ENCODE assay signal across 22 mouse cellular contexts in genomic region chr1:77637025-77637424, GRCm38 (mm10).
A peak's percentile ranks its signal among the peaks of the same experiment; 100 is the strongest.
DNase-seq lines count a peak whose midpoint lies in the region; ATAC-seq and TF ChIP-seq lines count a peak whose summit lies in the region.
"Had no signal": no experiment of that assay in that cellular context is flagged by ENCODE, and none has a peak within 500 bp of the region (broad histone marks: within the 10 kb centered on the region; RNA-seq: fewer than 3 reads in every experiment).

No protein-coding gene starts in this region.

- peak; percentile 16; the same call in 1 of the 2 replicates for TF ChIP-seq CTCF in forebrain, postnatal 0 days (IDR thresholded peaks at IDR 0.05; ENCODE audit: low read depth)
- TF ChIP-seq CTCF in layer of hippocampus, adult 2 months (conservative IDR thresholded peaks at IDR 0.05) = peak; percentile 51

- 96% methylated on average over 3 of the region's 3 CpGs for WGBS in forebrain, postnatal 0 days
- WGBS in forebrain, embryonic 13.5 days = 92% methylated on average over 3 of the region's 3 CpGs

- peaks cover 4% of the 10 kb centered on the region; the same call in 1 of the 2 replicates for H3K4me1 ChIP-seq in forebrain, postnatal 0 days (ENCODE audit: insufficient read depth)
- peaks cover 6% of the 10 kb centered on the region for H3K4me1 ChIP-seq in forebrain, embryonic 13.5 days
- H3K4me1 ChIP-seq: hindbrain, embryonic 15.5 days had no signal

- no peak for DNase-seq in forebrain, postnatal 0 days
- peak in 1 of 2 experiments; percentile 1 for DNase-seq in layer of hippocampus, adult 2 months (ENCODE audit: low spot score in 2 of 2)
- no peak for DNase-seq in layer of hippocampus, adult 9-11 months
- DNase-seq in brain, adult 2 months (ENCODE audit: low read depth, low spot score) = peak; percentile 7
- DNase-seq in embryo, embryonic 9.5 days (ENCODE audit: extremely low spot score) = no peak
- DNase-seq: adrenal gland, adult 8-10 months; adrenal gland, postnatal 25 days; cerebellum, adult 18-20 months; cerebellum, adult 9-10 months; cerebellum, postnatal 14 days; gastrocnemius, postnatal 10 days; gastrocnemius, postnatal 36 days had no signal

- no peaks in the 10 kb centered on the region for H3K27me3 ChIP-seq in forebrain, postnatal 0 days (ENCODE audit: insufficient read depth, low read length)
- H3K27me3 ChIP-seq in forebrain, embryonic 13.5 days = no peaks in the 10 kb centered on the region
- H3K27me3 ChIP-seq: embryonic facial prominence, embryonic 13.5 days; forebrain, embryonic 12.5 days; hindbrain, embryonic 12.5 days; hindbrain, embryonic 15.5 days had no signal

- H3K9me3 ChIP-seq in forebrain, postnatal 0 days (ENCODE audit: low read length) = no peaks in the 10 kb centered on the region
- H3K9me3 ChIP-seq in forebrain, embryonic 13.5 days (replicated peaks) = no peaks in the 10 kb centered on the region
- H3K9me3 ChIP-seq: embryonic facial prominence, embryonic 10.5 days; embryonic facial prominence, embryonic 13.5 days; forebrain, embryonic 12.5 days; hindbrain, embryonic 12.5 days; hindbrain, embryonic 15.5 days had no signal

- H3K4me3 ChIP-seq in forebrain, postnatal 0 days (ENCODE audit: low read depth, low read length) = no peak overlapping the region
- no peak overlapping the region for H3K4me3 ChIP-seq in forebrain, embryonic 13.5 days
- no peak overlapping the region for H3K4me3 ChIP-seq in layer of hippocampus, adult 2 months
- H3K4me3 ChIP-seq: embryonic facial prominence, embryonic 10.5 days; embryonic facial prominence, embryonic 13.5 days; erythroblast, embryonic 14.5 days; forebrain, embryonic 12.5 days; hindbrain, embryonic 12.5 days; hindbrain, embryonic 15.5 days had no signal

- no peak overlapping the region for H3K9ac ChIP-seq in forebrain, postnatal 0 days
- no peak overlapping the region for H3K9ac ChIP-seq in forebrain, embryonic 13.5 days
- H3K9ac ChIP-seq: embryonic facial prominence, embryonic 13.5 days; forebrain, embryonic 12.5 days; hindbrain, embryonic 12.5 days; hindbrain, embryonic 15.5 days had no signal

- H3K4me2 ChIP-seq in forebrain, postnatal 0 days (ENCODE audit: low read depth) = no peak overlapping the region
- no peak overlapping the region for H3K4me2 ChIP-seq in forebrain, embryonic 13.5 days
- H3K4me2 ChIP-seq: embryonic facial prominence, embryonic 13.5 days; forebrain, embryonic 12.5 days; heart, embryonic 11.5 days; hindbrain, embryonic 12.5 days; hindbrain, embryonic 15.5 days had no signal

- H3K36me3 ChIP-seq in forebrain, postnatal 0 days (ENCODE audit: insufficient read depth) = no peaks in the 10 kb centered on the region
- no peaks in the 10 kb centered on the region for H3K36me3 ChIP-seq in forebrain, embryonic 13.5 days (ENCODE audit: poor library complexity, severe bottlenecking)
- H3K36me3 ChIP-seq: embryonic facial prominence, embryonic 10.5 days; embryonic facial prominence, embryonic 13.5 days; forebrain, embryonic 12.5 days; hindbrain, embryonic 12.5 days; hindbrain, embryonic 15.5 days had no signal

- H3K27ac ChIP-seq in forebrain, postnatal 0 days (ENCODE audit: low read depth, low read length) = no peak overlapping the region
- H3K27ac ChIP-seq in forebrain, embryonic 13.5 days = no peak overlapping the region
- H3K27ac ChIP-seq in layer of hippocampus, adult 2 months = no peak overlapping the region
- H3K27ac ChIP-seq: embryonic facial prominence, embryonic 10.5 days; embryonic facial prominence, embryonic 13.5 days; forebrain, embryonic 12.5 days; hindbrain, embryonic 12.5 days; hindbrain, embryonic 15.5 days had no signal

- no peak for ATAC-seq in forebrain, postnatal 0 days
- ATAC-seq in forebrain, embryonic 13.5 days = no peak
- ATAC-seq: activated CD4-positive, CD25-positive, alpha-beta regulatory T cell, adult 4 months; forebrain, embryonic 16.5 days had no signal
